Mouse (Mus musculus): ENCODE data around the gene Castor2. TPM values are rescaled to one million over a fixed set of nuclear protein-coding genes. Genes with fewer than 3 reads are reported as not detected.

Castor2 gene
- polyA plus RNA-seq, 1 experiment from 2014 or later = 6.0 TPM

DNA sequence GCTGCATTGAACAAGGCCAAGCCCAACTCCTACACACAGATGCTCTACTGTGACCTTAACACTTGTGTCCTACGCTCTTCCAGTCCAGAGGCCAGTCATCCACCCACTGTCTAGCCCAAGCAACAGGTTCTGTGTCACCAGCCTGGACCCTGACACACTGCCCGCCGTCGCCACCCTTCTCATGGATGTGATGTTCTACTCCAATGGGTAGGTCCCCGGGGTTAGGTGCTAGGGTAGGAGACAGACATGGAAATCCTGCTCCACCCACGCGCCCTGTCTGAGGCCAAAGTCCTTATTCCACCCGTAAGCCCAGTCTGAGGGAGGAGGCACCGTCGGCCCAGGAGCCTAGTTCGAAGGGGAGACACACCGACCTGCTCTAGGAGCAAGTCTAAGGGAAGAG is 36.5 kb downstream of the Castor2 start:
- Histone ChIP-seq H3K4me3 (no peak overlapping the region), H3K9ac (no peak overlapping the region), H3K27ac (no peak overlapping the region), H3K27me3 (no peaks in the 10 kb centered on the region), H3K36me3 (peaks cover 63% of the 10 kb centered on the region), H3K4me1 (no peaks in the 10 kb centered on the region), H3K4me2 (no peak overlapping the region), H3K9me3 (no peaks in the 10 kb centered on the region)
- ATAC-seq (ENCODE audit: insufficient number of reproducible peaks, insufficient read depth, low FRiP score, low TSS enrichment, low read depth) = no peak
- 96% methylated on average over 12 of the region's 12 CpGs for WGBS

DNA sequence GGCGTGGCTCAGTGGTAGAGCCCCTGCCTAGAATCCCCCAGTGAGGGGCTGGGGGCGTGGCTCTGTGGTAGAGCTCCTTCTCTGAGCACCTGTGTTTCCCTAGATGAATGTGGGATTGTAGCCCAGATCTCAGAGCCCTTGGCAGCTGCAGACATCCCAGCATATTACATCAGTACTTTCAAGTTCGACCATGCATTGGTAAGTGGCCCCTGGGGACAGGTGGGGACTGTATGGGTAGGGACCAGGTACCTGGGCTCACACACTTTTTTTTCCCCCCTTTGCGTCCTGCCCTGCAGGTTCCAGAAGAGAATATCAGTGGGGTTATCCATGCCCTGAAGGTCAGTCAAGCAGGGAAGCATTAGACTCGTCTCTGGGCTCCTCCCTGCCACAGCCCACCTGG is 38.4 kb downstream of the Castor2 start:
- Histone ChIP-seq H3K27me3 (no peaks in the 10 kb centered on the region), H3K4me2 (no peak overlapping the region), H3K9me3 (no peaks in the 10 kb centered on the region), H3K9ac (no peak overlapping the region), H3K4me1 (no peaks in the 10 kb centered on the region), H3K27ac (no peak overlapping the region), H3K4me3 (no peak overlapping the region), H3K36me3 (peaks cover 77% of the 10 kb centered on the region)
- 79% methylated on average over 5 of the region's 5 CpGs for WGBS
- ATAC-seq (ENCODE audit: insufficient number of reproducible peaks, insufficient read depth, low FRiP score, low TSS enrichment, low read depth) = no peak

DNA sequence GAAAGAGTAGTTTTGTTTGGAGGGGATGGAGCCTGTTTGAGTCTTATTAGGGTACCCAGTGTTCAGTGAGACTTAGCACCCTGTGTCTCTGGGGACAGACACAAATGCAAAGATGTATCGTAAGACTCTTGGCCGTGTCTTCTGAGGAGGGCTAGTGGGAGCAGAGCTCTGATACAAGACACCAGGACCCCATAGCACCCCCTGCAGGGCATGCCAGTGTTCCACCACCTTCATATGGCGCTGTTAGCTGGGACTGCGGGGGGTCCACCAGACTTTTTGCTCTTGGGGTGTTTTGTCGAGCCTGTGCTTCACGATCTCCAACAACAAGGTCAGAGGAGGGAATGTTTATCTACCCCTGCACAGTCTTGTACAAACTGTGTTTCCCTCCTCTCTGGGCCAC is 39.9 kb downstream of the Castor2 start:
- 85% methylated on average over 6 of the region's 6 CpGs for WGBS
- ATAC-seq (ENCODE audit: insufficient number of reproducible peaks, insufficient read depth, low FRiP score, low TSS enrichment, low read depth) = no peak
- Histone ChIP-seq H3K36me3 (peaks cover 74% of the 10 kb centered on the region), H3K27me3 (no peaks in the 10 kb centered on the region), H3K4me3 (no peak overlapping the region), H3K9ac (no peak overlapping the region), H3K4me2 (no peak overlapping the region), H3K4me1 (no peaks in the 10 kb centered on the region), H3K27ac (no peak overlapping the region), H3K9me3 (no peaks in the 10 kb centered on the region)

DNA sequence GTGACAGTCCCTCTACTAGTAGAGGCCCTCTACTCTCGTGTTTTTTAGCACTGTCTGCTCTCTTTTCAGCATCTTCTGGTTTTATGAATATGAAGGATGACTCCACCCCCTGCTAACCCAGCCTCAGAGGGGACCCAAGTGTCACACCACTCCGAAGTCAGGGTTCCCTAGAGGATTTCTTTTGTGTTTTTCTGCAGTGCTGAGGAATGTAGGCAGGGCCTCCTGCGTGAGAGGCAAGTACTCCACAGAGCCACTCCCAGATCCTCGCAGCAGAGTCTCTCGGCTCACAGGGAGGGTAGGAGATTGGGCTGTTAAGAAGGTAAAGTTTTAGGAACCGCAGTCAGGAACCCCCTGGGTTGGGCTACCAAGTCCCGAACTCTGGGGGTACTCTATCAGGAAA is 41.7 kb downstream of the Castor2 start:
- Histone ChIP-seq H3K4me3 (no peak overlapping the region), H3K36me3 (peaks cover 70% of the 10 kb centered on the region), H3K9me3 (no peaks in the 10 kb centered on the region), H3K4me1 (no peaks in the 10 kb centered on the region), H3K4me2 (no peak overlapping the region), H3K27ac (0 out of 2 replicates have a peak overlapping the region, but pooled peaks have one; percentile 12), H3K27me3 (no peaks in the 10 kb centered on the region), H3K9ac (no peak overlapping the region)
- no peak for ATAC-seq (ENCODE audit: insufficient number of reproducible peaks, insufficient read depth, low FRiP score, low TSS enrichment, low read depth)
- WGBS = 68% methylated on average over 7 of the region's 7 CpGs

DNA sequence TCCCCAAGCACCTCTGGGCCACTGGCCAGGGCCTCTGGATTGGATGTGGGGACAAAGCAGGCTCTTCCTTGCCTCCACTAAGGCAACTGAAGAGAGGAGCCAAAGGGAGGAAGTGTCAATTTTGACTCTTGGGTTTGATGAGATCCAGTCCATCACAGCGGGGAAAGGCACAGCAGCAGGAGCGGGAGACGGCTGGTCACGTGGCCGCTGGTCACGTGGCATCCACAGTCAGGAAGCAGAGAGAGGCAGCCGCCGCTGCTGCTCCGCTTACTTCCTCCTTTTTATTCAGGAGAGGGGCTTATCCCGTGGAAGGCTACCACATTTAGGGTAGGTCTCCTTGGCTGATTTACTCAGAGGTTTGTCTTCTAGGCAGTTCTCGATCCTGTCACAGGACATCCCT is 42.9 kb downstream of the Castor2 start:
- no peaks in the 10 kb centered on the region for H3K27me3 ChIP-seq
- 79% methylated on average over 11 of the region's 11 CpGs for WGBS
- H3K4me2 ChIP-seq = no peak overlapping the region
- ATAC-seq (ENCODE audit: insufficient number of reproducible peaks, insufficient read depth, low FRiP score, low TSS enrichment, low read depth) = no peak
- no peak overlapping the region for H3K9ac ChIP-seq
- H3K4me1 ChIP-seq = no peaks in the 10 kb centered on the region
- no peak overlapping the region for H3K4me3 ChIP-seq
- H3K36me3 ChIP-seq = peaks cover 59% of the 10 kb centered on the region
- no peak overlapping the region for H3K27ac ChIP-seq
- H3K9me3 ChIP-seq = no peaks in the 10 kb centered on the region

DNA sequence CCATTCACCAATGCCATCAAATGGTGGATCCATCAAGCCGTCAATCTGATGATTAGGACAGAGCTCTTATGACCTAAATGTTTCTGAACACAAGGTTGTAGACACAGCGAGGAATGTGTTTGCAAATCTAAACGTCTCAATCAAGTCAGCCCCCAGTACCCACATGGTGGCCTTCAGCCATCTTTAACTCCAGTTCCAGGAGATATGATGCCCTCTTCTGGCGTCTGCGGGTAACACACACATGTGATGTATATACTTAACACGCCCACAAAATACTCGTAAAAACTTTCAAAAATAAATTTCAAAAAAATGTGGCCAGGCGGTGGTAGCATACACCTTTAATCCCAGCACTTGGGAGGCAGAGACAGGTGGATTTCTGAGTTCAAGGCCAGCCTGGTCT is 45.5 kb downstream of the Castor2 start:
- ATAC-seq (ENCODE audit: insufficient number of reproducible peaks, insufficient read depth, low FRiP score, low TSS enrichment, low read depth) = no peak
- Histone ChIP-seq H3K27me3 (no peaks in the 10 kb centered on the region), H3K27ac (no peak overlapping the region), H3K4me2 (no peak overlapping the region), H3K9me3 (no peaks in the 10 kb centered on the region), H3K4me3 (no peak overlapping the region), H3K9ac (no peak overlapping the region), H3K4me1 (no peaks in the 10 kb centered on the region), H3K36me3 (peaks cover 63% of the 10 kb centered on the region)
- WGBS = 92% methylated on average over 8 of the region's 8 CpGs

DNA sequence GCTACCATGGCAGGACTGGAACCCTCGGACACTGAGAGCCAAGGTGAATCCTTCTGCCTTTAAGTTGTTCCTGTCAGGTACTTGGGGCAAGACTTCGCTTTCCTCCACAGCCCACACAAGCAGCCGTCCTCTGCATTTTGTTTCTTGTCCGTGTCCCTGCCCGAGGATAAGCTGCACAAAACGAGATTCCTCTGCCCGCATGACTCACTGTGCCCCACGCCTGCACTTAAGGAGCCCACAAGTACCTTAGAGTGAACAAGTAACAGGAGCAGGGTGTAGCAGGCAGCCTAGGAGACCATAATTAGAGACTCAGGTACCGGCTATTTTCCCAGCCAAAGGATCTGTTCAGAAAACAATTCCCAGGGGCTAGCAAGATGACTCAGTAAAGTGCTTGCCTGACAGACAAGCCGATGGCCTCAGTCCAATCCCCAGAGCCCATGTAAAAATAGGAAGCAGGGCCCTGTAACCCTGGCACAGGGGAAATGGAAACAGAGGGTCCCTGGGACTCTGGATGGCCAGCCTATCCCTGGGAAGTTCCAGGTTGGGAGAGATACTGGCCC is 47.8 kb downstream of the Castor2 start:
- Histone ChIP-seq H3K9ac (no peak overlapping the region), H3K4me2 (no peak overlapping the region), H3K9me3 (no peaks in the 10 kb centered on the region), H3K4me1 (no peaks in the 10 kb centered on the region), H3K27me3 (no peaks in the 10 kb centered on the region), H3K27ac (no peak overlapping the region), H3K36me3 (peaks cover 72% of the 10 kb centered on the region), H3K4me3 (no peak overlapping the region)
- WGBS = 79% methylated on average over 10 of the region's 10 CpGs
- ATAC-seq (ENCODE audit: insufficient number of reproducible peaks, insufficient read depth, low FRiP score, low TSS enrichment, low read depth) = no peak

DNA sequence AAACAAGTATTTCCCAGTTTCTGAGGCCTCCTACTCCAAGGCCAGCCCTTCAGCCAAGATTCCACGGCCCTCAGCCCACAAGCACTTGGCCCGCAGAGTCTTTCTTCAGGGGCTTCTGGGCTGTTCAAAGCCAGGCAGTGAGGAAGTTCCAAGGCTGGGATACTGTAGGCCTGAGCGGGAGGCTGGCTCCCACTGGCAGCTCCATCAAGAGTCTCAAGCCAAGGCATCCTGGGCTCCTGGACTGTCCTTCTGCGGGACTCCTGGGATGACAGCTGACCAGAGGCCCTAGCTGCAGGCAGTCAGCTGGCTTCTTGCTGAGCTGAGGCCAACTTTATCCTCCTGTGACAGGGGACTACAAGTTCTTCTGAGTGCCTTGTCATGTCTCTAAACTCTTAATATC is 48.6 kb downstream of the Castor2 start:
- H3K27ac ChIP-seq = no peak overlapping the region
- ATAC-seq (ENCODE audit: insufficient number of reproducible peaks, insufficient read depth, low FRiP score, low TSS enrichment, low read depth) = no peak
- 95% methylated on average over 4 of the region's 4 CpGs for WGBS
- H3K9me3 ChIP-seq = no peaks in the 10 kb centered on the region
- H3K4me3 ChIP-seq = no peak overlapping the region
- H3K4me2 ChIP-seq = no peak overlapping the region
- no peak overlapping the region for H3K9ac ChIP-seq
- peaks cover 71% of the 10 kb centered on the region for H3K36me3 ChIP-seq
- no peaks in the 10 kb centered on the region for H3K4me1 ChIP-seq
- H3K27me3 ChIP-seq = no peaks in the 10 kb centered on the region

DNA sequence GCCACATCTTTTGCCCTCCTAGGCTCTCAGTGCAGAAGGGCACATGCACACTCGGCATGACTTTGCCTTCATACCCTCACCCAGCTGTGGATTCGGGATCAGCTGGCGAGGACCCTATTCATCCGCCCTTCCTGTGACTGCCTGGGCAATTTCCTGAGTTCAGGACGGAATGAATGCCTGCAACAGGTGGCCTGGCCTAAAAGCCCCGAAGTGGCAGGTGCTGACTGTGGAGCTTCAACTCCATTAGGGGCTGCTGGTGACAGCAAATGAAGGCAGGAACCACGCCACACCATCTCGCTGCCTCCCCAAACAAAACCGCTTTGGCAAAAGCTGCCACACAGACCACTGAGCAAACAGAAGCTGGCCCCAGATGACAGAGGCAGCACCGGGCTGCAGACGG is 52.4 kb downstream of the Castor2 start:
- no peaks in the 10 kb centered on the region for H3K4me1 ChIP-seq
- peaks cover 88% of the 10 kb centered on the region for H3K36me3 ChIP-seq
- no peak overlapping the region for H3K4me3 ChIP-seq
- H3K4me2 ChIP-seq = no peak overlapping the region
- H3K9me3 ChIP-seq = no peaks in the 10 kb centered on the region
- no peak overlapping the region for H3K9ac ChIP-seq
- H3K27ac ChIP-seq = no peak overlapping the region
- ATAC-seq (ENCODE audit: insufficient number of reproducible peaks, insufficient read depth, low FRiP score, low TSS enrichment, low read depth) = no peak
- no peaks in the 10 kb centered on the region for H3K27me3 ChIP-seq
- WGBS = 85% methylated on average over 11 of the region's 11 CpGs

DNA sequence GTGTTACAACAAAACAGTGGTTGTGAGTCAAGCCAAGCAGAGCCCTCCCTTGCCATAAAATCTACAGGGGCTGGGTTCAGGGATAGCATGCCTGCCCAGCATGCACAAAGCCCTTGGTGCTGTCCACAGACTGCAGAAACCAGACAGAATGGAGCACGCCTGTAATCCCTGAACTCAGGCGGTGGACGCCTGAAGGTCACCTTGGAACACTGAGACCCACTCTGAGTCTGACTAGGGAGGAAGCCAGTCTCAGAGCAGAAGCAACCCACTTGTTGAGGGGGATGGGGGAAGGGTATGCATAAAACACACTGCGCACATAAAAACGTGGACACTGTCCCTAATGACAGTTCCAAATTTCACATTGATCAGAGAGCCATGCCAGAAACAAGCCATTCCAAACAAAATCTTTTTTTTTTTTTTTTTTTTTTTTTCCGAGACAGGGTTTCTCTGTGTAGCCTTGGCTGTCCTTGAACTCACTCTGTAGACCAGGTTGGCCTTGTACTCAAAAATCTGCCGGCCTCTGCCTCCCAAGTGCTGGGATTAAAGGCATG is 56.5 kb downstream of the Castor2 start:
- H3K27ac ChIP-seq = no peak overlapping the region
- H3K4me1 ChIP-seq = no peaks in the 10 kb centered on the region
- ATAC-seq (ENCODE audit: insufficient number of reproducible peaks, insufficient read depth, low FRiP score, low TSS enrichment, low read depth) = no peak
- no peaks in the 10 kb centered on the region for H3K9me3 ChIP-seq
- no peaks in the 10 kb centered on the region for H3K27me3 ChIP-seq
- peaks cover 89% of the 10 kb centered on the region for H3K36me3 ChIP-seq
- H3K4me2 ChIP-seq = no peak overlapping the region
- H3K4me3 ChIP-seq = no peak overlapping the region
- no peak overlapping the region for H3K9ac ChIP-seq
- 93% methylated on average over 7 of the region's 7 CpGs for WGBS

DNA sequence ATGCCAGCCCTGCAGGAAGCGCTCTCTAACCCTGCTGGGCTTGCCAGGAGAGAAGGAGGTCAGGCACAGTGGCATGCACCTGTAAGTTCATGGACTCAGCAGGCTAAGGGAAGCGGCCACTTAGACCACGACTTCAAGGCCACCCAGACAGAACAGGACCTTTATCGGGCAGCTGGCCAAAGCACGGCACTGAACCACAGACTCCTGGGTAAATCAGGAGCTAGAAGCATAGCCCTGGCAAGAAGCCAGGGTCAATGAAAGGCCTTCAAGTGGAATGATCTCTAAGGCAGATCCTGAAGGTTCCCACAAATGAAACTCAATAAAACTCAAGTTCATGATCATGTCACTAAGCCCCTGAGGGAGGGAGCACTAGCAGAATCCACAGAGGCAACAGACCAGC is 65.2 kb downstream of the Castor2 start:
- H3K9ac ChIP-seq = no peak overlapping the region
- H3K27me3 ChIP-seq = no peaks in the 10 kb centered on the region
- no peak overlapping the region for H3K4me2 ChIP-seq
- 83% methylated on average over 5 of the region's 5 CpGs for WGBS
- no peaks in the 10 kb centered on the region for H3K9me3 ChIP-seq
- H3K27ac ChIP-seq = no peak overlapping the region
- ATAC-seq (ENCODE audit: insufficient number of reproducible peaks, insufficient read depth, low FRiP score, low TSS enrichment, low read depth) = no peak
- H3K4me1 ChIP-seq = 0 out of 2 replicates have a peak, but pooled peaks cover 3% of the 10 kb centered on the region
- no peak overlapping the region for H3K4me3 ChIP-seq
- H3K36me3 ChIP-seq = peaks cover 82% of the 10 kb centered on the region

DNA sequence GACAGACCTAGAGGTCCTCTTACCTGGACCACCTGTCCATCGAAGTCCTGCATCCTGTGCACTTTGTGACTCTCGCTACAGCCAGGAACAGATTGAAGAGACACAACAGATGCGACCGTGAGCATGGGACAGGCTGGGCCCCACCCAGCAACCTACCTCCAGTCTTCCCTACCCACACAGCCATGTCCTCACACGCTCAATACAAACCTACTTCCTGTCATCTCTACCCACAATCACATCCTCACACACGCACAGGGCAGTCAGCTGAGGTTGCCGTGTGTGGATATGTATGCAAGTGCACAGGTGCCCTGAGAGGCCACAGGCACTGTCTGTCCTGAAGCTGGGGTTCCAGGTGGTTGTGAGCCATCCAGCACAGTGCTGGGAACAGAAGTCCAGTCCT is 67.1 kb downstream of the Castor2 start:
- no peak for ATAC-seq (ENCODE audit: insufficient number of reproducible peaks, insufficient read depth, low FRiP score, low TSS enrichment, low read depth)
- Histone ChIP-seq H3K27ac (no peak overlapping the region), H3K36me3 (peaks cover 81% of the 10 kb centered on the region), H3K9me3 (no peaks in the 10 kb centered on the region), H3K4me1 (0 out of 2 replicates have a peak, but pooled peaks cover 3% of the 10 kb centered on the region), H3K4me3 (no peak overlapping the region), H3K9ac (no peak overlapping the region), H3K4me2 (no peak overlapping the region), H3K27me3 (no peaks in the 10 kb centered on the region)
- 89% methylated on average over 7 of the region's 7 CpGs for WGBS
